Mouse (Mus musculus) C2C12 (cell line): ENCODE data around the gene Icam5.

ENCODE experiments used
- CEBPB ChIP-seq: IDR thresholded peaks from one replicate; pipeline ENCODE4 v1.6.1; 2011; ENCODE audit warnings: low read depth, mild to moderate bottlenecking, control low read depth, moderate library complexity
- CTCF ChIP-seq: IDR thresholded peaks from one replicate; pipeline ENCODE4 v1.5.1; 2011; ENCODE audit not compliant: control insufficient read depth, insufficient read depth, insufficient read length
- FOSL1 ChIP-seq: IDR thresholded peaks from one replicate; pipeline ENCODE4 v1.8.0; 2011; ENCODE audit warnings: mild to moderate bottlenecking, low read length; ENCODE audit not compliant: poor library complexity, insufficient read depth, severe bottlenecking
- MAX ChIP-seq: IDR thresholded peaks from one replicate; pipeline ENCODE4 v1.6.1; 2011; ENCODE audit warnings: mild to moderate bottlenecking, control low read depth
- MYOD1 ChIP-seq: IDR thresholded peaks from one replicate; pipeline ENCODE4 v1.6.1; 2011; ENCODE audit warnings: low read depth; ENCODE audit not compliant: control insufficient read depth, insufficient read length
- MYOG ChIP-seq: IDR thresholded peaks from one replicate; pipeline ENCODE4 v1.6.1; 2011; ENCODE audit not compliant: control insufficient read depth, insufficient read length; ENCODE audit errors: extremely low read depth
- USF1 ChIP-seq: IDR thresholded peaks from one replicate; pipeline ENCODE4 v1.6.1; 2011; ENCODE audit warnings: low read depth, mild to moderate bottlenecking, control low read depth, moderate library complexity

- TF ChIP-seq CTCF (no peak), USF1 (no peak), MAX (no peak), CEBPB (no peak), FOSL1 (no peak), MYOG (no peak), MYOD1 (no peak)
Measured at GRCm38 (mm10) chr9:21074173-21074572, 42.3 kb downstream of the Icam5 start.
